Mouse (Mus musculus) midbrain, embryonic 11.5 days (tissue): ENCODE results near the gene Ctbs. TPM values are rescaled to one million over a fixed set of nuclear protein-coding genes. Genes with fewer than 3 reads are reported as not detected.

Experiments used
- ATAC-seq: fragments of 200-750 bp; cut with Nextera tagmentation; 2 replicates; pipeline ENCODE4 v1.8.0; 2017; ENCODE audit warnings: moderate TSS enrichment, moderate library complexity; ENCODE audit not compliant: low FRiP score
- DNase-seq: peaks from one replicate; pipeline ENCODE4 v3.0.0; 2015; ENCODE audit warnings: low spot score; ENCODE audit errors: missing footprints
- H3K27ac ChIP-seq: fragments of 300-500 bp; sonication (generic); 2 replicates; pipeline ENCODE4 v1.5.1; 2014; ENCODE audit warnings: low read depth, low read length
- H3K27me3 ChIP-seq: fragments of 300-500 bp; sonication (generic); 2 replicates; pipeline ENCODE4 v1.6.1; 2014; ENCODE audit warnings: mild to moderate bottlenecking, low read length, moderate library complexity, mixed read lengths; ENCODE audit not compliant: control insufficient read depth, insufficient read depth
- H3K36me3 ChIP-seq: fragments of 300-500 bp; sonication (generic); 2 replicates; pipeline ENCODE4 v1.6.1; 2014; ENCODE audit warnings: mild to moderate bottlenecking, low read length, moderate library complexity, mixed read lengths; ENCODE audit not compliant: control insufficient read depth, insufficient read depth
- H3K4me1 ChIP-seq: fragments of 300-500 bp; sonication (generic); 2 replicates; pipeline ENCODE4 v1.6.1; 2014; ENCODE audit warnings: low read length; ENCODE audit not compliant: control insufficient read depth, insufficient read depth
- H3K4me2 ChIP-seq: fragments of 300-500 bp; sonication (generic); 2 replicates; pipeline ENCODE4 v1.6.1; 2014; ENCODE audit warnings: mild to moderate bottlenecking, moderate library complexity
- H3K4me3 ChIP-seq: fragments of 300-500 bp; sonication (generic); 2 replicates; pipeline ENCODE4 v1.5.1; 2014; ENCODE audit warnings: low read depth, low read length
- H3K9ac ChIP-seq: fragments of 300-500 bp; sonication (generic); 2 replicates; pipeline ENCODE4 v1.6.1; 2014; ENCODE audit warnings: low read length
- H3K9me3 ChIP-seq: fragments of 300-500 bp; sonication (generic); 2 replicates; pipeline ENCODE4 v1.6.1; 2016; ENCODE audit warnings: low read length; ENCODE audit not compliant: control insufficient read depth
- WGBS: fragments of 180-500 bp; shearing (Covaris S2); extraction: QIAGEN DNeasy Blood & Tissue Kit; methylation state at CpG from one replicate; pipeline ENCODE4 v1.1.7; 2014; 5-methylcytosine and 5-hydroxymethylcytosine counted together
- polyA plus RNA-seq: library from polyadenylated mRNA; unstranded; fragments of >200 nt; fragmentation: Nextera tagmentation; extraction: Ambion mirVana; gene quantifications from 2 replicates; pipeline ENCODE4 v1.2.1, GENCODE M21; 2014

The Ctbs gene
- polyA plus RNA-seq, 1 experiment from 2014 or later, result 5.8 TPM

GRCm38 (mm10) chr3:146412480-146412879 lies 37.1 kb upstream of the Ctbs start:
- no peak for ATAC-seq
- Histone ChIP-seq H3K36me3 (no peaks in the 10 kb centered on the region), H3K9me3 (no peaks in the 10 kb centered on the region), H3K4me3 (no peak overlapping the region), H3K9ac (no peak overlapping the region), H3K27ac (no peak overlapping the region), H3K27me3 (no peaks in the 10 kb centered on the region), H3K4me2 (no peak overlapping the region), H3K4me1 (no peaks in the 10 kb centered on the region; the same call in 1 of the 2 replicates)
- 94% methylated on average over 7 of the region's 7 CpGs for WGBS
- DNase-seq, result no peak

- Histone ChIP-seq H3K27ac (no peak overlapping the region), H3K4me2 (no peak overlapping the region), H3K9ac (no peak overlapping the region), H3K4me1 (no peaks in the 10 kb centered on the region), H3K9me3 (no peaks in the 10 kb centered on the region), H3K27me3 (no peaks in the 10 kb centered on the region), H3K4me3 (no peak overlapping the region), H3K36me3 (no peaks in the 10 kb centered on the region)
- 93% methylated on average over 13 of the region's 13 CpGs for WGBS
- ATAC-seq, result no peak
- DNase-seq, result no peak
These were observed 36.6 kb upstream of the Ctbs start for GRCm38 (mm10) chr3:146413016-146413415.

GRCm38 (mm10) chr3:146413992-146414391 lies 35.6 kb upstream of the Ctbs start:
- no peak for DNase-seq
- Histone ChIP-seq H3K27ac (no peak overlapping the region), H3K4me2 (no peak overlapping the region), H3K4me3 (no peak overlapping the region), H3K36me3 (no peaks in the 10 kb centered on the region), H3K27me3 (no peaks in the 10 kb centered on the region), H3K4me1 (no peaks in the 10 kb centered on the region), H3K9ac (no peak overlapping the region), H3K9me3 (no peaks in the 10 kb centered on the region)
- 92% methylated on average over 4 of the region's 4 CpGs for WGBS
- ATAC-seq, result no peak

DNA sequence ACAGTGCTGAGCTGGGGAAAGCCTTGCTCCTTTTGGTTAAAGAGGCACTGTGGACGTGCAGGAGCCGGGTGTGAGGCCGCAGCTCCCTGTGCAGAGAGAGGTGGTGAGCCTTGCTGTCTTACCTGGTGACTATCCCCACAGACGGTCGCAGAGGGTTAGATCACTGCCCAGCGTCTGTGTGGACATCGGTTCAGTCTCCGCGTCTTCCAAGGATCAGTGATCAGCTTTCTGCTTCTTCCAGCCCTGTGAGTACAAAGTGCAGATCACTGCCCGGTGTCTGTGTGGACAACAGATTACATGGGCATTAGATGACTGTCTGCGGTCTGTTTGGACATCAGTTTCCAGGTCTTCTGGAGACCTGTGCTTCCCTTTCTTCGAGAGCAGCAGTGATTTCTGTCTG lies 35.0 kb upstream of the Ctbs start:
- Histone ChIP-seq H3K4me3 (no peak overlapping the region), H3K9ac (no peak overlapping the region), H3K27ac (no peak overlapping the region), H3K4me2 (no peak overlapping the region), H3K27me3 (no peaks in the 10 kb centered on the region), H3K4me1 (no peaks in the 10 kb centered on the region), H3K9me3 (no peaks in the 10 kb centered on the region), H3K36me3 (peaks cover 2% of the 10 kb centered on the region; the same call in 1 of the 2 replicates)
- WGBS, result 96% methylated on average over 12 of the region's 12 CpGs
- DNase-seq, result no peak
- ATAC-seq, result no peak

DNA sequence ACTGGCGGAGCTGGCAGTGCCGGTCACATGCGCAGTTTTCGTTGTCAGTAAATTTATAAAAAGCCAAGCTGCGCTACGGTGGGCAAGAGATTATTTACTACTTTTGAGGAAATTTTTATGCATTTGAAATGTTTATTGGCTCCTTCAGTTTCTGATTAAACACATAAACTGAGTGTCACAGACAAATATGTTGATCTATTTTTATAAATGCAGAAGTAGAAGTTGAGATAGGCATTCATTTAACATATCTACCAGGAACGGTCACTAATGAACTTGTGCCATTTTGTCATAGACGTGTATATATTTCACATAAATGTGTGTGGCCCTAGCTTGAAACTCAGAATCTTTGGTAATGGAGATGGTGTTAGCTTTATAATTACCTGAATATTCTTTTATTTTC lies 31.7 kb upstream of the Ctbs start:
- Histone ChIP-seq H3K9me3 (no peaks in the 10 kb centered on the region), H3K36me3 (peaks cover 6% of the 10 kb centered on the region; the same call in 1 of the 2 replicates)

DNA sequence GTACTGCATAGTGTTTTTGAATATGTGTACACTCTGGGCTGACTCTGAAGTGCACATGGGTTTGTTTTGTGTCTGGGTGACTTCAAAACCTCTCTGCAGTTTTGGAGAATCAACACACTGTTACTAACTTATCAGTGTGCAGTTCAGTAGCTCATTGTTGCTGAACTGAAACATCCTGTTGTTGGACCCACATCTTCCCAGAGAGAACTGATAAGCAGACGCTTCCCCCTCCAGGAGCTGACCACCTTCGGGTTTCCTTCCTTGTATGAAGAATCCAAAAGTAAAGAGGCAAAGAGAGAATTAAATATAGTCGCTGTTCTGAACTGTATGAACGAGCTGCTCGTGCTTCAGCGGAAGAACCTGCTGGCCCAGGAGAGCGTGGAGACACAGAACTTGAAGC lies 30.7 kb upstream of the Ctbs start:
- no peak overlapping the region for H3K9ac ChIP-seq
- no peaks in the 10 kb centered on the region for H3K27me3 ChIP-seq
- no peaks in the 10 kb centered on the region for H3K9me3 ChIP-seq
- H3K4me3 ChIP-seq, result no peak overlapping the region
- peaks cover 10% of the 10 kb centered on the region; the same call in 1 of the 2 replicates for H3K36me3 ChIP-seq
- H3K4me1 ChIP-seq, result no peaks in the 10 kb centered on the region
- ATAC-seq (no peak), DNase-seq (no peak)
- H3K27ac ChIP-seq, result no peak overlapping the region
- H3K4me2 ChIP-seq, result no peak overlapping the region
- 88% methylated on average over 7 of the region's 7 CpGs for WGBS

More for the DNA sequence above, 31.7 kb upstream of the Ctbs start:
- Histone ChIP-seq H3K27ac (no peak overlapping the region), H3K4me3 (no peak overlapping the region), H3K27me3 (no peaks in the 10 kb centered on the region), H3K9ac (no peak overlapping the region), H3K4me2 (no peak overlapping the region), H3K4me1 (no peaks in the 10 kb centered on the region)
- DNase-seq (no peak), ATAC-seq (no peak)
- WGBS, result 96% methylated on average over 8 of the region's 8 CpGs

DNA sequence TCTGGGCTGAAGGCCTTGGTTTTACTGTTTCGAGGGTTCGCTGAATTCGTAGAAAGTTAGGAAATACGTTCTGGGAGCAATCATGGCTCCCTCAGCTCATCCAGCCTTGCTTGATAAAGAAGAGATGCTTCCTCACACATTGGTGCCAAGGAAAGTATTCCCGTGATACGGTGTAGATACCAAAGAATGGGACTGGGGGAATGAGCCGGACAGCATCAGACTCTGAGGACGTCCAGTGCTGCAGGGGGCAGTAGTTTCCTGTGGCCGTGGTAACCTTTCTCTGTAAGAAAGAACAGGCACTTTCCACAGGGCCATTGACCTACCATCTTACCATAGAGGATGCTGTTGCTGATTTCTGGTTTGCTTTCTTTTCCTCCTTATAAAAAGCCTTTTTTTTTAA lies 30.1 kb upstream of the Ctbs start:
- H3K4me3 ChIP-seq, result no peak overlapping the region
- H3K27me3 ChIP-seq, result no peaks in the 10 kb centered on the region
- DNase-seq, result no peak
- H3K4me1 ChIP-seq, result no peaks in the 10 kb centered on the region
- no peak for ATAC-seq
- H3K36me3 ChIP-seq, result peaks cover 10% of the 10 kb centered on the region; the same call in 1 of the 2 replicates
- H3K4me2 ChIP-seq, result no peak overlapping the region
- H3K27ac ChIP-seq, result no peak overlapping the region
- no peaks in the 10 kb centered on the region for H3K9me3 ChIP-seq
- 91% methylated on average over 9 of the region's 9 CpGs for WGBS
- no peak overlapping the region for H3K9ac ChIP-seq

- no peak overlapping the region for H3K4me3 ChIP-seq
- no peaks in the 10 kb centered on the region for H3K4me1 ChIP-seq
- peaks cover 10% of the 10 kb centered on the region; the same call in 1 of the 2 replicates for H3K36me3 ChIP-seq
- no peaks in the 10 kb centered on the region for H3K9me3 ChIP-seq
- 94% methylated on average over 15 of the region's 15 CpGs for WGBS
- no peak for DNase-seq
- no peak overlapping the region for H3K4me2 ChIP-seq
- H3K27me3 ChIP-seq, result no peaks in the 10 kb centered on the region
- ATAC-seq, result no peak
- no peak overlapping the region for H3K9ac ChIP-seq
- H3K27ac ChIP-seq, result no peak overlapping the region
These were observed 29.5 kb upstream of the Ctbs start for GRCm38 (mm10) chr3:146419992-146420537.

GRCm38 (mm10) chr3:146421787-146422186 lies 27.8 kb upstream of the Ctbs start:
- Histone ChIP-seq H3K36me3 (peaks cover 10% of the 10 kb centered on the region; the same call in 1 of the 2 replicates), H3K4me2 (no peak overlapping the region), H3K9ac (no peak overlapping the region), H3K27me3 (no peaks in the 10 kb centered on the region), H3K27ac (no peak overlapping the region), H3K4me1 (no peaks in the 10 kb centered on the region), H3K4me3 (no peak overlapping the region), H3K9me3 (no peaks in the 10 kb centered on the region)
- ATAC-seq (no peak), DNase-seq (no peak)
- WGBS, result 65% methylated on average over 8 of the region's 8 CpGs
